Mouse (Mus musculus): ENCODE results near the gene Gm13762.

DNA sequence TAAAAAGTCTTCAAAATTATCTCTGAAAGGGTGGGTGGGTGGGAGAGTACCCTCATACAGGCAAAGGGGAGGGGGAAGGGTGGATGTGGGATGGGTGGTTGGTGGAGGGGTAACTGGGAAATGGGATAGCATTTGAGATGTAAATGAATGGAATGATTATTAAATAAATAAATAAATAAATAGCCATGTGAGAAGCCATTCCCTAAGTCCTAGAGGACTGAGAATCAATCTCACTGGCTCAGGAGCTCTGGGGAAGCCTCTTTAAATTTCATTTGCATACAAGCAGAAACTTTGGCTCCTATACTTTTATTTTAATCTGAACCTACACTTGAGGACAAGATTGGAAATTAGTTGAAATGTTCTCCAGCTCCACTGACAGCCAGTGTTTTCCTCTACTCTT is 26.4 kb downstream of the Gm13762 start, which contains the start of gene Olfr1212:
- TF ChIP-seq SIN3A (IDR thresholded peaks at IDR 0.05; ENCODE audit: low read length) = no peak
- TF ChIP-seq BHLHE40 (IDR thresholded peaks at IDR 0.05; ENCODE audit: low read depth, low read length) = no peak
- TF ChIP-seq POLR2A (IDR thresholded peaks at IDR 0.05; ENCODE audit: low read depth, low read length) = no peak
- TF ChIP-seq NELFE (IDR thresholded peaks at IDR 0.05; ENCODE audit: low read depth, low read length) = no peak
- TF ChIP-seq CTCF (conservative IDR thresholded peaks at IDR 0.05 in 1 of 2, IDR thresholded peaks at IDR 0.05 in 1 of 2; ENCODE audit: low read depth in 2 of 2, low read length in 2 of 2) = no peak
- no peak for TF ChIP-seq MAX (IDR thresholded peaks at IDR 0.05; ENCODE audit: low read length)
